Mouse (Mus musculus) MEL (cell line): ENCODE results near the gene Cemip2. TPM values are rescaled to one million over a fixed set of nuclear protein-coding genes. Genes with fewer than 3 reads are reported as not detected.

Experiments used
- DNase-seq: peaks from one replicate; pipeline ENCODE4 v3.0.0; 2011; ENCODE audit warnings: low read depth, low spot score
- H3K27ac ChIP-seq: 2 replicates; pipeline ENCODE4 v1.5.1; 2012; ENCODE audit warnings: low read depth, mild to moderate bottlenecking, control low read depth, low read length, moderate library complexity; ENCODE audit not compliant: control insufficient read depth
- H3K27me3 ChIP-seq, 2 experiments: fragments of 150-350 bp in 1 of 2; sonication (generic) in 1 of 2; 2 replicates each; pipeline ENCODE4 v1.6.1; 2012; ENCODE audit warnings: low read length in 2 of 2, mild to moderate bottlenecking in 2 of 2, improper control_type of control experiment in 1 of 2, moderate library complexity in 1 of 2; ENCODE audit not compliant: insufficient read depth in 2 of 2, control insufficient read depth in 1 of 2
- H3K36me3 ChIP-seq, 2 experiments: 2 replicates each; pipeline ENCODE4 v1.6.1; 2012 to 2014; ENCODE audit warnings: low read length in 2 of 2, improper control_type of control experiment in 1 of 2, inconsistent platforms in 1 of 2, mild to moderate bottlenecking in 1 of 2; ENCODE audit not compliant: insufficient read depth in 2 of 2, control insufficient read depth in 1 of 2
- H3K4me1 ChIP-seq, 2 experiments: fragments of 150-350 bp in 1 of 2; sonication (generic) in 1 of 2; 2 replicates each; pipeline ENCODE4 v1.6.1; 2012; ENCODE audit warnings: low read length in 2 of 2, improper control_type of control experiment in 1 of 2, mild to moderate bottlenecking in 1 of 2; ENCODE audit not compliant: insufficient read depth in 2 of 2, control insufficient read depth in 1 of 2
- H3K4me3 ChIP-seq, 2 experiments: fragments of 150-350 bp in 1 of 2; sonication (generic) in 1 of 2; 2 replicates each; pipeline ENCODE4 v1.5.1; 2012; ENCODE audit warnings: low read depth in 2 of 2, low read length in 2 of 2, mild to moderate bottlenecking in 2 of 2, moderate library complexity in 2 of 2, control low read depth in 1 of 2, improper control_type of control experiment in 1 of 2; ENCODE audit not compliant: control insufficient read depth in 1 of 2, insufficient read depth in 1 of 2
- H3K79me2 ChIP-seq: 2 replicates; pipeline ENCODE4 v1.6.1; 2012; ENCODE audit warnings: mild to moderate bottlenecking, low read length, moderate library complexity; ENCODE audit not compliant: control insufficient read depth, poor library complexity, insufficient read depth
- H3K9ac ChIP-seq: 2 replicates; pipeline ENCODE4 v1.6.1; 2012; ENCODE audit warnings: low read depth, mild to moderate bottlenecking, control low read depth, low read length, moderate library complexity; ENCODE audit not compliant: control insufficient read depth, poor library complexity, severe bottlenecking
- H3K9me3 ChIP-seq: fragments of 150-350 bp; sonication (generic); replicated peaks from 2 replicates; pipeline ENCODE4 v1.6.1; 2012; ENCODE audit warnings: mild to moderate bottlenecking, low read length, improper control_type of control experiment, moderate library complexity; ENCODE audit not compliant: insufficient read depth
- BHLHE40 ChIP-seq: IDR thresholded peaks from 2 replicates; pipeline ENCODE4 v1.6.1; 2012; ENCODE audit warnings: low read depth, mild to moderate bottlenecking, inconsistent platforms, low read length, improper control_type of control experiment, borderline replicate concordance
- CHD1 ChIP-seq: IDR thresholded peaks from 2 replicates; pipeline ENCODE4 v1.6.1; 2012; ENCODE audit warnings: low read depth, mild to moderate bottlenecking, inconsistent platforms, low read length, improper control_type of control experiment
- CHD2 ChIP-seq: IDR thresholded peaks from 2 replicates; pipeline ENCODE4 v1.6.1; 2011; ENCODE audit warnings: low read length, improper control_type of control experiment
- E2F4 ChIP-seq: IDR thresholded peaks from 2 replicates; pipeline ENCODE4 v1.6.1; 2011; ENCODE audit warnings: low read depth, low read length, improper control_type of control experiment, borderline replicate concordance
- GABPA ChIP-seq: IDR thresholded peaks from 2 replicates; pipeline ENCODE4 v1.6.1; 2012; ENCODE audit warnings: low read depth, mild to moderate bottlenecking, inconsistent platforms, low read length, improper control_type of control experiment, moderate library complexity
- HCFC1 ChIP-seq: IDR thresholded peaks from 2 replicates; pipeline ENCODE4 v1.6.1; 2012; ENCODE audit warnings: low read depth, mild to moderate bottlenecking, inconsistent platforms, low read length, improper control_type of control experiment, moderate library complexity
- JUND ChIP-seq: IDR thresholded peaks from 2 replicates; pipeline ENCODE4 v1.6.1; 2011; ENCODE audit warnings: low read depth, mild to moderate bottlenecking, improper control_type of control experiment, low read length
- MAFK ChIP-seq: IDR thresholded peaks from 2 replicates; pipeline ENCODE4 v1.6.1; 2011; ENCODE audit warnings: low read depth, mild to moderate bottlenecking, low read length, improper control_type of control experiment, borderline replicate concordance
- MAZ ChIP-seq: IDR thresholded peaks from 2 replicates; pipeline ENCODE4 v1.6.1; 2012; ENCODE audit warnings: low read depth, mild to moderate bottlenecking, inconsistent platforms, low read length, improper control_type of control experiment
- MEF2A ChIP-seq: IDR thresholded peaks from 2 replicates; pipeline ENCODE4 v1.6.1; 2014; ENCODE audit warnings: low read depth, mild to moderate bottlenecking, inconsistent platforms, low read length, improper control_type of control experiment; ENCODE audit not compliant: poor library complexity, insufficient replicate concordance, severe bottlenecking; ENCODE audit errors: extremely low read depth
- MXI1 ChIP-seq: IDR thresholded peaks from 2 replicates; pipeline ENCODE4 v1.6.1; 2011; ENCODE audit warnings: mild to moderate bottlenecking, low read depth, low read length, improper control_type of control experiment
- MYB ChIP-seq: IDR thresholded peaks from 2 replicates; pipeline ENCODE4 v1.6.1; 2011; ENCODE audit warnings: mild to moderate bottlenecking, low read depth, low read length, improper control_type of control experiment
- MYC ChIP-seq: IDR thresholded peaks from 2 replicates; pipeline ENCODE4 v1.6.1; 2011; ENCODE audit warnings: low read depth, mild to moderate bottlenecking, low read length, improper control_type of control experiment, moderate library complexity
- POLR2AphosphoS5 ChIP-seq: IDR thresholded peaks from 2 replicates; pipeline ENCODE4 v1.6.1; 2012; ENCODE audit warnings: low read depth, borderline replicate concordance, mild to moderate bottlenecking, inconsistent platforms, low read length, moderate library complexity, mixed read lengths
- RAD21 ChIP-seq: IDR thresholded peaks from 2 replicates; pipeline ENCODE4 v1.6.1; 2011; ENCODE audit warnings: mild to moderate bottlenecking, low read depth, low read length, improper control_type of control experiment
- RCOR1 ChIP-seq: IDR thresholded peaks from 2 replicates; pipeline ENCODE4 v1.6.1; 2012; ENCODE audit warnings: low read depth, mild to moderate bottlenecking, inconsistent platforms, low read length, improper control_type of control experiment
- TBP ChIP-seq: IDR thresholded peaks from 2 replicates; pipeline ENCODE4 v1.8.0; 2011; ENCODE audit warnings: low read depth, low read length, improper control_type of control experiment
- USF1 ChIP-seq: IDR thresholded peaks from 2 replicates; pipeline ENCODE4 v1.6.1; 2014; ENCODE audit warnings: low read depth, mild to moderate bottlenecking, inconsistent platforms, low read length, improper control_type of control experiment, moderate library complexity
- ZC3H11A ChIP-seq: IDR thresholded peaks from 2 replicates; pipeline ENCODE4 v1.6.1; 2012; ENCODE audit warnings: low read depth, mild to moderate bottlenecking, inconsistent platforms, low read length, improper control_type of control experiment
- ZMIZ1 ChIP-seq: IDR thresholded peaks from 2 replicates; pipeline ENCODE4 v1.6.1; 2012; ENCODE audit warnings: low read depth, mild to moderate bottlenecking, inconsistent platforms, low read length, improper control_type of control experiment, moderate library complexity
- ZNF384 ChIP-seq: IDR thresholded peaks from 2 replicates; pipeline ENCODE4 v1.6.1; 2012; ENCODE audit warnings: low read depth, mild to moderate bottlenecking, inconsistent platforms, low read length, improper control_type of control experiment
- polyA plus RNA-seq, 2 experiments: library from polyadenylated mRNA; stranded (reverse) in 1 of 2; unstranded in 1 of 2; fragments of >175 nt in 1 of 2; fragments of >200 nt in 1 of 2; gene quantifications; 2 replicates each; pipeline versions ENCODE4 v1.2.1 to v1.2.4; 2012; ENCODE audit warnings: low replicate concordance in 2 of 2, low read depth in 1 of 2; ENCODE audit not compliant: insufficient read length in 2 of 2, insufficient read depth in 1 of 2, missing spikeins in 1 of 2
- total RNA-seq: library from RNA; depleted of rRNA; stranded (reverse); fragments of 300-350 nt; gene quantifications from 2 replicates; pipeline ENCODE4 v1.2.3, GENCODE M21; 2012

Cemip2 gene
- total and polyA plus RNA-seq, 3 experiments = 5.0 to 5.9 TPM; not detected in 1

- Histone ChIP-seq H3K4me1 (no peaks in the 10 kb centered on the region), H3K9me3 (no peaks in the 10 kb centered on the region), H3K36me3 (no peaks in the 10 kb centered on the region), H3K9ac (no peak overlapping the region), H3K27me3 (no peaks in the 10 kb centered on the region; a peak in 1 of 4 replicates), H3K27ac (no peak overlapping the region), H3K4me3 (no peak overlapping the region), H3K79me2 (no peaks in the 10 kb centered on the region)
- TF ChIP-seq MYC = no peak
- no peak for TF ChIP-seq USF1
- no peak for TF ChIP-seq E2F4
- no peak for TF ChIP-seq ZC3H11A
- no peak for TF ChIP-seq MXI1
- no peak for TF ChIP-seq POLR2AphosphoS5
- TF ChIP-seq HCFC1 = no peak
- no peak for TF ChIP-seq BHLHE40
- no peak for TF ChIP-seq CHD1
- no peak for DNase-seq
These were observed 6.6 kb upstream of the Cemip2 start for GRCm38 (mm10) chr19:21771586-21771985.

- no peaks in the 10 kb centered on the region; a peak in 1 of 4 replicates for H3K27me3 ChIP-seq
- no peak overlapping the region for H3K9ac ChIP-seq
- no peak for TF ChIP-seq ZMIZ1
- TF ChIP-seq CHD2 = no peak
- no peak for TF ChIP-seq RAD21
- TF ChIP-seq CHD1 = no peak
- no peak for TF ChIP-seq TBP
- no peak for TF ChIP-seq MEF2A
- no peak for TF ChIP-seq MYB
- no peak for TF ChIP-seq MAFK
- TF ChIP-seq GABPA = no peak
- TF ChIP-seq ZC3H11A = no peak
- no peak for TF ChIP-seq RCOR1
- no peak for TF ChIP-seq BHLHE40
- TF ChIP-seq MAZ = no peak
- TF ChIP-seq JUND = no peak
- TF ChIP-seq ZNF384 = no peak
- 0 out of 4 replicates have a peak, but pooled peaks cover 0 to 2% of the 10 kb centered on the region in 2 experiments for H3K36me3 ChIP-seq
- peaks cover 2% of the 10 kb centered on the region; the same call in 1 of the 2 replicates for H3K79me2 ChIP-seq
- H3K4me3 ChIP-seq = no peak overlapping the region
- H3K4me1 ChIP-seq = peaks cover 0 to 5% of the 10 kb centered on the region in 2 experiments; a peak in 1 of 4 replicates
- DNase-seq = no peak
- H3K9me3 ChIP-seq = no peaks in the 10 kb centered on the region
- no peak overlapping the region for H3K27ac ChIP-seq
These were observed 4.5 kb upstream of the Cemip2 start for GRCm38 (mm10) chr19:21773621-21774020.
